Mouse (Mus musculus) stomach, postnatal 0 days (tissue): Measurements from ENCODE around the gene Pax3. TPM values are rescaled to one million over a fixed set of nuclear protein-coding genes. Genes with fewer than 3 reads are reported as not detected.

Experiments
- ATAC-seq: fragments of 200-750 bp; cut with Nextera tagmentation; 2 replicates; pipeline ENCODE4 v1.8.0; 2017; ENCODE audit not compliant: low FRiP score, low TSS enrichment
- DNase-seq: peaks from one replicate; pipeline ENCODE4 v3.0.0-alpha.2; 2016; ENCODE audit warnings: low spot score
- H3K27ac ChIP-seq: fragments of 300-500 bp; sonication (generic); replicated peaks from 2 replicates; pipeline ENCODE4 v1.5.1; 2014; ENCODE audit warnings: mild to moderate bottlenecking, control low read depth
- H3K27me3 ChIP-seq: fragments of 300-500 bp; sonication (generic); 2 replicates; pipeline ENCODE4 v1.6.1; 2014; ENCODE audit warnings: low read length; ENCODE audit not compliant: control insufficient read depth, insufficient read depth
- H3K36me3 ChIP-seq: fragments of 300-500 bp; sonication (generic); 2 replicates; pipeline ENCODE4 v1.6.1; 2014; ENCODE audit warnings: low read length, mixed read lengths; ENCODE audit not compliant: control insufficient read depth, insufficient read depth
- H3K4me1 ChIP-seq: fragments of 300-500 bp; sonication (generic); replicated peaks from 2 replicates; pipeline ENCODE4 v1.6.1; 2014; ENCODE audit warnings: antibody characterized with exemption; ENCODE audit not compliant: control insufficient read depth, insufficient read depth
- H3K4me2 ChIP-seq: fragments of 300-500 bp; sonication (generic); replicated peaks from 2 replicates; pipeline ENCODE4 v1.6.1; 2014; ENCODE audit warnings: low read depth, mild to moderate bottlenecking, control low read depth, moderate library complexity
- H3K4me3 ChIP-seq: fragments of 300-500 bp; sonication (generic); 2 replicates; pipeline ENCODE4 v1.5.1; 2014; ENCODE audit warnings: low read depth, low read length, control low read depth
- H3K9ac ChIP-seq: fragments of 300-500 bp; sonication (generic); 2 replicates; pipeline ENCODE4 v1.6.1; 2014; ENCODE audit warnings: mild to moderate bottlenecking, low read length, control low read depth, mixed read lengths
- H3K9me3 ChIP-seq: fragments of 300-500 bp; sonication (generic); 2 replicates; pipeline ENCODE4 v1.6.1; 2016; ENCODE audit warnings: low read length; ENCODE audit not compliant: control insufficient read depth
- CTCF ChIP-seq: IDR thresholded peaks from 2 replicates; pipeline ENCODE4 v1.5.1; 2016; ENCODE audit warnings: antibody characterized with exemption, low read depth, mild to moderate bottlenecking, moderate library complexity
- EP300 ChIP-seq: optimal IDR thresholded peaks from 2 replicates; pipeline ENCODE3; 2016; ENCODE audit warnings: antibody characterized with exemption
- WGBS: fragments of 180-500 bp; shearing (Covaris S2); extraction: QIAGEN DNeasy Blood & Tissue Kit; methylation state at CpG from one replicate; pipeline ENCODE4 v1.1.7; 2014; 5-methylcytosine and 5-hydroxymethylcytosine counted together
- polyA plus RNA-seq: library from polyadenylated mRNA; unstranded; fragments of >200 nt; fragmentation: Nextera tagmentation; extraction: Ambion mirVana; gene quantifications from 2 replicates; pipeline ENCODE4 v1.2.1, GENCODE M21; 2015

The Pax3 gene
- polyA plus RNA-seq, 1 experiment from 2014 or later = not detected

- no peak for DNase-seq
- TF ChIP-seq EP300 = no peak
- no peak for TF ChIP-seq CTCF
- WGBS = 4% methylated on average over 9 of the region's 9 CpGs
Measured at GRCm38 (mm10) chr1:78208281-78208814, 11.4 kb upstream of the Pax3 start.

GRCm38 (mm10) chr1:78204341-78204740 lies 7.4 kb upstream of the Pax3 start:
- Histone ChIP-seq H3K9ac (no peak overlapping the region), H3K4me3 (peak overlapping the region; percentile 46), H3K4me1 (no peaks in the 10 kb centered on the region; the same call in 1 of the 2 replicates), H3K27me3 (peaks cover 40% of the 10 kb centered on the region), H3K9me3 (no peaks in the 10 kb centered on the region), H3K27ac (no peak overlapping the region), H3K4me2 (peak overlapping the region; percentile 60; the same call in 1 of the 2 replicates), H3K36me3 (no peaks in the 10 kb centered on the region)
- ATAC-seq (no peak), DNase-seq (no peak)
- TF ChIP-seq CTCF (no peak), EP300 (no peak)
- WGBS = 14% methylated on average over 4 of the region's 4 CpGs

More at GRCm38 (mm10) chr1:78208281-78208814, 11.4 kb upstream of the Pax3 start:
- Histone ChIP-seq H3K27ac (no peak overlapping the region), H3K9ac (no peak overlapping the region), H3K4me1 (no peaks in the 10 kb centered on the region; the same call in 1 of the 2 replicates), H3K27me3 (peaks cover 44% of the 10 kb centered on the region), H3K4me2 (no peak overlapping the region), H3K36me3 (no peaks in the 10 kb centered on the region), H3K4me3 (no peak overlapping the region), H3K9me3 (no peaks in the 10 kb centered on the region)
- ATAC-seq = no peak

- no peaks in the 10 kb centered on the region; the same call in 1 of the 2 replicates for H3K4me1 ChIP-seq
- H3K9me3 ChIP-seq = no peaks in the 10 kb centered on the region
- ATAC-seq (0 out of 2 replicates have a peak, but pooled peaks have one; percentile 9), DNase-seq (no peak)
- peak overlapping the region; percentile 60 for H3K4me2 ChIP-seq
- under 1% methylated on average over 33 of the region's 33 CpGs for WGBS
- H3K27me3 ChIP-seq = peaks cover 39% of the 10 kb centered on the region
- no peak overlapping the region for H3K27ac ChIP-seq
- no peaks in the 10 kb centered on the region for H3K36me3 ChIP-seq
- H3K9ac ChIP-seq = no peak overlapping the region
- peak overlapping the region; percentile 46 for H3K4me3 ChIP-seq
- TF ChIP-seq CTCF (no peak), EP300 (no peak)
Measured at GRCm38 (mm10) chr1:78203622-78204211, 6.8 kb upstream of the Pax3 start.

GRCm38 (mm10) chr1:78203086-78203614 lies 6.2 kb upstream of the Pax3 start:
- WGBS = 2% methylated on average over 13 of the region's 14 CpGs
- Histone ChIP-seq H3K4me3 (peak overlapping the region; percentile 46), H3K9ac (no peak overlapping the region), H3K9me3 (no peaks in the 10 kb centered on the region), H3K27me3 (peaks cover 36% of the 10 kb centered on the region), H3K27ac (no peak overlapping the region), H3K36me3 (no peaks in the 10 kb centered on the region), H3K4me2 (peak overlapping the region; percentile 60), H3K4me1 (no peaks in the 10 kb centered on the region; the same call in 1 of the 2 replicates)
- ATAC-seq (0 out of 2 replicates have a peak, but pooled peaks have one; percentile 4), DNase-seq (no peak)
- TF ChIP-seq CTCF (no peak), EP300 (no peak)

GRCm38 (mm10) chr1:78202466-78203085 lies 5.6 kb upstream of the Pax3 start:
- ATAC-seq = no peak
- Histone ChIP-seq H3K9ac (no peak overlapping the region), H3K36me3 (no peaks in the 10 kb centered on the region), H3K9me3 (no peaks in the 10 kb centered on the region), H3K4me1 (no peaks in the 10 kb centered on the region; the same call in 1 of the 2 replicates), H3K4me3 (no peak overlapping the region), H3K27me3 (peaks cover 40% of the 10 kb centered on the region), H3K4me2 (no peak overlapping the region), H3K27ac (no peak overlapping the region)
- 6% methylated on average over 21 of the region's 23 CpGs for WGBS
- no peak for TF ChIP-seq EP300
- TF ChIP-seq CTCF = no peak
- no peak for DNase-seq
